In the genomic region with DNA sequence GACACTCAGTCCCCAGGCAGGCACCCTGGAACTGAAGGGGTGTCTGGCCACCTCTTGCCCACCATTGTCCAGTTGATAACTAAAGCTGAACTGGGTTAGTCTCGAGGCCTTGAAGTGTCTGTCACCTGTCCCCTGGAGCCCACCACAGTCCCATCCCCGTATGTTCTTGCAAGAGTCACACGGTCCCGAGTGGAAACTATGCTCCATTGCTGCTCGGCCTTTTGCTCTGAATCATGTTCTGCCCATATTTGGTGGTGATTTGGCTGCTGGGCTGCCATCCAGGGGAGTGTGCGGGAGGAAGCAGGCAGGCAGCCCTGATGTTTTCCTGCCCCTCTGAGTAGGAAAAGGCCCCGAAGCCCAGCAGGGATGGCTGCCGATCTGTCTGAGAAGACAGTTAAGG, we compare ENCODE assay signal across 7 mouse cellular contexts. TPM values are rescaled to one million over a fixed set of nuclear protein-coding genes. Genes with fewer than 3 reads are reported as not detected.
A peak's percentile ranks its signal among the peaks of the same experiment; 100 is the strongest.
DNase-seq lines count a peak whose midpoint lies in the region; ATAC-seq lines count a peak whose summit lies in the region.

No protein-coding gene starts in this region.

- peaks cover 99% of the 10 kb centered on the region for H3K4me1 ChIP-seq in heart, embryonic 15.5 days (replicated peaks)

- ATAC-seq in heart, embryonic 15.5 days (replicated peaks; ENCODE audit: insufficient number of reproducible peaks, insufficient read depth, low FRiP score, low read depth) = peak; percentile 11; the same call in 1 of the 2 replicates

- no peaks in the 10 kb centered on the region for H3K27me3 ChIP-seq in heart, embryonic 15.5 days

- 12% methylated on average over 8 of the region's 8 CpGs for WGBS in heart, embryonic 15.5 days

- H3K4me2 ChIP-seq in heart, embryonic 15.5 days = no peak overlapping the region

- H3K27ac ChIP-seq in heart, embryonic 15.5 days = peak overlapping the region; percentile 98

- H3K9ac ChIP-seq in heart, embryonic 15.5 days = peak overlapping the region; percentile 31; the same call in 1 of the 2 replicates

- no peaks in the 10 kb centered on the region for H3K9me3 ChIP-seq in heart, embryonic 15.5 days (replicated peaks)

- H3K4me3 ChIP-seq in heart, embryonic 15.5 days = no peak overlapping the region

- no peaks in the 10 kb centered on the region for H3K36me3 ChIP-seq in heart, embryonic 15.5 days

- peak; percentile 42 for DNase-seq in thymus, postnatal 4 days
- DNase-seq in thymus, postnatal 10 days (ENCODE audit: low spot score in 2 of 2) = no peak
- peak; percentile 57 to 67 for DNase-seq in cerebellum, postnatal 36 days
- DNase-seq in kidney, postnatal 25 days = peak; percentile 73 to 84
- DNase-seq in lung, postnatal 25 days (ENCODE audit: low spot score) = peak; percentile 84
- peak; percentile 80 for DNase-seq in urinary bladder, postnatal 14 days (ENCODE audit: low spot score)

RNA-seq across cellular contexts. Expression of a gene that starts 9.7 kb away (rescaled TPM):
- polyA plus RNA-seq in heart, embryonic 15.5 days (2015; fragmentation: Nextera tagmentation; extraction: Ambion mirVana) = 11.6 and 16.3 TPM in 2 replicates

RNA-seq across cellular contexts. Expression of a gene that starts 18.1 kb away (rescaled TPM):
- not detected in 2 replicates for polyA plus RNA-seq in heart, embryonic 15.5 days (2015; fragmentation: Nextera tagmentation; extraction: Ambion mirVana)

RNA-seq across cellular contexts. Expression of a gene that starts 22.2 kb away (rescaled TPM):
- polyA plus RNA-seq in heart, embryonic 15.5 days (2015; fragmentation: Nextera tagmentation; extraction: Ambion mirVana) = 26.6 and 29.0 TPM in 2 replicates

RNA-seq across cellular contexts. Expression of a gene that starts 27.0 kb away (rescaled TPM):
- 34.5 and 38.8 TPM in 2 replicates for polyA plus RNA-seq in heart, embryonic 15.5 days (2015; fragmentation: Nextera tagmentation; extraction: Ambion mirVana)

RNA-seq across cellular contexts. Expression of a gene that starts 35.1 kb away (rescaled TPM):
- 16.6 and 20.0 TPM in 2 replicates for polyA plus RNA-seq in heart, embryonic 15.5 days (2015; fragmentation: Nextera tagmentation; extraction: Ambion mirVana)

Comparison
In these comparisons a context has a peak if more than half of its experiments do, and no peak if none do; other contexts are left out.
1. DNase-seq: peak in thymus, postnatal 4 days (single experiment), cerebellum, postnatal 36 days (2 of 2), kidney, postnatal 25 days (2 of 2), lung, postnatal 25 days (single experiment) and urinary bladder, postnatal 14 days (single experiment); none in thymus, postnatal 10 days (0 of 2).